Mouse (Mus musculus): Measurements from ENCODE around the gene Ina. TPM values are rescaled to one million over a fixed set of nuclear protein-coding genes. Genes with fewer than 3 reads are reported as not detected.

Ina gene
- polyA plus RNA-seq, 2 experiments = 0.02 TPM; not detected in 1

- H3K4me1 ChIP-seq (replicated peaks; ENCODE audit: control insufficient read depth in 2 of 2, insufficient read depth in 2 of 2, low read length in 1 of 2) = peaks cover 14 to 31% of the 10 kb centered on the region in 2 experiments
- H3K27me3 ChIP-seq (ENCODE audit: control insufficient read depth, insufficient read depth, low read length) = no peaks in the 10 kb centered on the region
- WGBS (ENCODE audit: insufficient replicate concordance) = 50% methylated on average over 17 of the region's 17 CpGs
- DNase-seq (ENCODE audit: low read depth in 3 of 3, low spot score in 3 of 3) = no peak
- no peak overlapping the region for H3K9ac ChIP-seq (replicated peaks)
- no peaks in the 10 kb centered on the region for H3K9me3 ChIP-seq (ENCODE audit: control insufficient read depth, low read length)
- no peaks in the 10 kb centered on the region for H3K36me3 ChIP-seq (replicated peaks; ENCODE audit: control insufficient read depth, insufficient read depth, low read depth)
- no peak overlapping the region for H3K27ac ChIP-seq
- ATAC-seq (ENCODE audit: insufficient read depth) = no peak
- no peak overlapping the region for H3K4me2 ChIP-seq (ENCODE audit: low read depth)
- no peak for TF ChIP-seq EP300 (IDR thresholded peaks at IDR 0.05; ENCODE audit: low read depth)
- peak; percentile 33; the same call in 1 of the 2 replicates for TF ChIP-seq CTCF (IDR thresholded peaks at IDR 0.05; ENCODE audit: low read depth)
- H3K4me3 ChIP-seq (ENCODE audit: insufficient read depth in 1 of 2, low read depth in 2 of 2, low read length in 2 of 2) = no peak overlapping the region
These were observed 35.3 kb upstream of the Ina start for GRCm38 (mm10) chr19:46978920-46979780.

DNA sequence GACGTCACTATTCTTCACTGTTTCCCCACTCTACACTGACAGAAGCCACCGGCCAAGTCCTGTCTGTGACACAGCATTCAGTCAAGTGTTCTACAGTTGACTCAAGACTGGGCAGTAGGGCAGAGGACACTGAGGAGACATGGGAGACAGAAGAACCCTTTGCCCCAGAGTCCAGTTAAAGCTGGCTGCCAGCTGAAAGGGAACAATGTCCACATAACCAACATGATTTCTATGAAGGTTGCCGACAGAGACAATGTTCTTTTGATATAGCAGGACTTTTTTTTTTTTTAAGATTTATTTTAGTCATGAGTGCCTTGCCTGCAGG lies 34.8 kb upstream of the Ina start:
- no peak overlapping the region for H3K4me3 ChIP-seq (ENCODE audit: insufficient read depth in 1 of 2, low read depth in 2 of 2, low read length in 2 of 2)
- WGBS (ENCODE audit: insufficient replicate concordance) = 62% methylated on average over 3 of the region's 3 CpGs
- H3K4me1 ChIP-seq (replicated peaks; ENCODE audit: control insufficient read depth in 2 of 2, insufficient read depth in 2 of 2, low read length in 1 of 2) = peaks cover 17 to 36% of the 10 kb centered on the region in 2 experiments
- no peak for DNase-seq (ENCODE audit: low read depth in 3 of 3, low spot score in 3 of 3)
- ATAC-seq (ENCODE audit: insufficient read depth) = no peak
- no peaks in the 10 kb centered on the region for H3K9me3 ChIP-seq (ENCODE audit: control insufficient read depth, low read length)
- TF ChIP-seq EP300 (IDR thresholded peaks at IDR 0.05; ENCODE audit: low read depth) = no peak
- TF ChIP-seq CTCF (IDR thresholded peaks at IDR 0.05; ENCODE audit: low read depth) = no peak
- H3K27me3 ChIP-seq (ENCODE audit: control insufficient read depth, insufficient read depth, low read length) = no peaks in the 10 kb centered on the region
- H3K9ac ChIP-seq (replicated peaks) = no peak overlapping the region
- H3K27ac ChIP-seq = no peak overlapping the region
- no peaks in the 10 kb centered on the region for H3K36me3 ChIP-seq (replicated peaks; ENCODE audit: control insufficient read depth, insufficient read depth, low read depth)
- H3K4me2 ChIP-seq (ENCODE audit: low read depth) = no peak overlapping the region

- DNase-seq (ENCODE audit: low read depth in 3 of 3, low spot score in 3 of 3) = no peak
- Histone ChIP-seq H3K9ac (replicated peaks) (no peak overlapping the region), H3K27me3 (ENCODE audit: control insufficient read depth, insufficient read depth, low read length) (no peaks in the 10 kb centered on the region), H3K4me1 (replicated peaks; ENCODE audit: control insufficient read depth in 2 of 2, insufficient read depth in 2 of 2, low read length in 1 of 2) (peaks cover 24 to 44% of the 10 kb centered on the region in 2 experiments), H3K4me2 (ENCODE audit: low read depth) (no peak overlapping the region), H3K9me3 (ENCODE audit: control insufficient read depth, low read length) (no peaks in the 10 kb centered on the region), H3K4me3 (ENCODE audit: insufficient read depth in 1 of 2, low read depth in 2 of 2, low read length in 2 of 2) (no peak overlapping the region), H3K36me3 (replicated peaks; ENCODE audit: control insufficient read depth, insufficient read depth, low read depth) (no peaks in the 10 kb centered on the region), H3K27ac (no peak overlapping the region)
- ATAC-seq (ENCODE audit: insufficient read depth) = no peak
- TF ChIP-seq EP300 (IDR thresholded peaks at IDR 0.05; ENCODE audit: low read depth) (no peak), CTCF (IDR thresholded peaks at IDR 0.05; ENCODE audit: low read depth) (no peak)
- 32% methylated on average over 6 of the region's 6 CpGs for WGBS (ENCODE audit: insufficient replicate concordance)
These were observed 33.0 kb upstream of the Ina start for GRCm38 (mm10) chr19:46981462-46981861.

DNA sequence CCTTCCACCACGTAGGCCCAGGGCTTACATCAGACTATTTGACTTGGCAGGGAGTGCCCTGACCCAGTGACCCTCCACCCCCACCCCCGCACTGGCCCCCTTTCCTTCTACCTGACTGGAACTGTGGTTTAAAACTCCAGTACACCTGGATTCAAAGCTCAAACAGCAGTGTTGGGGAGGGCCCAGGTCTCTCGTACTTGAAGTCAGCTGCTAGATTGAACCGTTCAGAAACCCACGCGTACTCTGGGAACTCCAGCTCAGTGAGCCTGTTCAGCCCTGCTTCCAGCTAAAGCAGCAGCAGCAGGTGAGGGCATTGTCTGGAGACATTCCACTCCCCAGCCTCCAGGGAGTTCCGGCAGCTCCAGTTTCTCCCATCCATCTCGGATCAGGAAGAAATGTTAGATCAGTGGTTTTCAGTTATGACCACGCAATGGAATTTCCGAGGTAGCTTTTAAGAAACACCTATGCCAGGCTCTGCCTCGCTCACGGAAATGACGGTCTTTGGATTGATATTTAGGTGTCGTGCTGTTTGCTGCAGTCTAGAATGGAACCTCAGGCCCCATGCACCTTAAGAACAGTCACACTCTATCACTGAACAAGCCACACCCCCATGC lies 31.0 kb upstream of the Ina start:
- no peaks in the 10 kb centered on the region for H3K27me3 ChIP-seq (ENCODE audit: control insufficient read depth, insufficient read depth, low read length)
- no peak for DNase-seq (ENCODE audit: low read depth in 3 of 3, low spot score in 3 of 3)

DNA sequence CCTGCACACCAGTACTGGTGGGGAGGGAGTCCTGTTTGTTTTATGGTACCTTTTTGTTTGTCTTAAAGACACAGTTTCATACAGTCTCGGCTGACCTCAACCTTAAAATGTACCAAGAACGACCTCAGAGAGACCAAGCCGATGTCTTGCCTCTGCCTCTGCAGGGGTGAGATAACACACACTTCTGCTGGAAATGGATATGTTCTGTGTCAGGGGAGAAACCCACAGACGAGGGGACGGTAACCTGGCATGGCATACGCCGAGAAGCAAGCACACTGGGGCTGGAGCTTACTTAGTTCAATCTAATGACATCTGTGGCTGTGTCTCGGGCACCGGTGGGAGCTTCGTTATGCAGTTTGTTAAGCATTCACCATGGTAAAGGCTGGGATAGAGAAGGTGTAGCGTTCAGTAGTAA lies 30.5 kb upstream of the Ina start:
- Histone ChIP-seq H3K9ac (replicated peaks) (peak overlapping the region; percentile 47), H3K27ac (peak overlapping the region; percentile 76), H3K27me3 (ENCODE audit: control insufficient read depth, insufficient read depth, low read length) (no peaks in the 10 kb centered on the region), H3K36me3 (replicated peaks; ENCODE audit: control insufficient read depth, insufficient read depth, low read depth) (no peaks in the 10 kb centered on the region), H3K4me3 (ENCODE audit: insufficient read depth in 1 of 2, low read depth in 2 of 2, low read length in 2 of 2) (peak overlapping the region; percentile 11 to 24; a peak in 3 of 4 replicates), H3K9me3 (ENCODE audit: control insufficient read depth, low read length) (no peaks in the 10 kb centered on the region), H3K4me1 (replicated peaks; ENCODE audit: control insufficient read depth in 2 of 2, insufficient read depth in 2 of 2, low read length in 1 of 2) (peaks cover 32 to 60% of the 10 kb centered on the region in 2 experiments), H3K4me2 (ENCODE audit: low read depth) (peak overlapping the region; percentile 49)
- TF ChIP-seq EP300 (IDR thresholded peaks at IDR 0.05; ENCODE audit: low read depth) = peak; percentile 74
- no peak for TF ChIP-seq CTCF (IDR thresholded peaks at IDR 0.05; ENCODE audit: low read depth)
- 10% methylated on average over 11 of the region's 11 CpGs for WGBS (ENCODE audit: insufficient replicate concordance)
- ATAC-seq (ENCODE audit: insufficient read depth) (peak; percentile 53), DNase-seq (ENCODE audit: low read depth in 3 of 3, low spot score in 3 of 3) (peak in 2 of 3 experiments; percentile 56 to 57)

More for the DNA sequence above, 31.0 kb upstream of the Ina start:
- H3K4me3 ChIP-seq (ENCODE audit: insufficient read depth in 1 of 2, low read depth in 2 of 2, low read length in 2 of 2) = peak overlapping the region in 1 of 2 experiments; percentile 24; a peak in 1 of 4 replicates
- ATAC-seq (ENCODE audit: insufficient read depth) = no peak
- TF ChIP-seq EP300 (IDR thresholded peaks at IDR 0.05; ENCODE audit: low read depth) = no peak
- TF ChIP-seq CTCF (IDR thresholded peaks at IDR 0.05; ENCODE audit: low read depth) = no peak
- WGBS (ENCODE audit: insufficient replicate concordance) = 39% methylated on average over 14 of the region's 14 CpGs
- H3K36me3 ChIP-seq (replicated peaks; ENCODE audit: control insufficient read depth, insufficient read depth, low read depth) = no peaks in the 10 kb centered on the region
- peak overlapping the region; percentile 49 for H3K4me2 ChIP-seq (ENCODE audit: low read depth)
- H3K9ac ChIP-seq (replicated peaks) = peak overlapping the region; percentile 47
- H3K9me3 ChIP-seq (ENCODE audit: control insufficient read depth, low read length) = no peaks in the 10 kb centered on the region
- peak overlapping the region; percentile 76 for H3K27ac ChIP-seq
- peaks cover 31 to 60% of the 10 kb centered on the region in 2 experiments for H3K4me1 ChIP-seq (replicated peaks; ENCODE audit: control insufficient read depth in 2 of 2, insufficient read depth in 2 of 2, low read length in 1 of 2)
